Mouse (Mus musculus): Measurements from ENCODE around the gene Ush2a. TPM values are rescaled to one million over a fixed set of nuclear protein-coding genes. Genes with fewer than 3 reads are reported as not detected.

Ush2a gene
- polyA plus RNA-seq, 1 experiment from 2014 or later: not detected

GRCm38 (mm10) chr1:188456466-188457175 lies 194.8 kb downstream of the Ush2a start:
- Histone ChIP-seq H3K9me3 (ENCODE audit: low read length) (no peaks in the 10 kb centered on the region), H3K27me3 (ENCODE audit: insufficient read depth, low read length) (no peaks in the 10 kb centered on the region), H3K36me3 (replicated peaks; ENCODE audit: insufficient read depth, low read length) (no peaks in the 10 kb centered on the region), H3K4me1 (ENCODE audit: insufficient read depth) (no peaks in the 10 kb centered on the region), H3K27ac (ENCODE audit: low read depth) (no peak overlapping the region), H3K9ac (replicated peaks) (no peak overlapping the region), H3K4me2 (ENCODE audit: low read depth, low read length) (no peak overlapping the region), H3K4me3 (ENCODE audit: low read depth, low read length) (no peak overlapping the region)
- DNase-seq: no peak
- no peak for ATAC-seq
- WGBS (ENCODE audit: insufficient replicate concordance): 77% methylated on average over 13 of the region's 13 CpGs
- no peak for TF ChIP-seq EP300 (IDR thresholded peaks at IDR 0.05; ENCODE audit: low read depth)
- no peak for TF ChIP-seq CTCF (IDR thresholded peaks at IDR 0.05; ENCODE audit: low read depth)

- no peak for TF ChIP-seq CTCF (IDR thresholded peaks at IDR 0.05; ENCODE audit: low read depth)
- TF ChIP-seq EP300 (IDR thresholded peaks at IDR 0.05; ENCODE audit: low read depth): no peak
- Histone ChIP-seq H3K9ac (replicated peaks) (no peak overlapping the region), H3K9me3 (ENCODE audit: low read length) (no peaks in the 10 kb centered on the region), H3K27me3 (ENCODE audit: insufficient read depth, low read length) (no peaks in the 10 kb centered on the region), H3K4me3 (ENCODE audit: low read depth, low read length) (no peak overlapping the region), H3K4me2 (ENCODE audit: low read depth, low read length) (no peak overlapping the region), H3K36me3 (replicated peaks; ENCODE audit: insufficient read depth, low read length) (no peaks in the 10 kb centered on the region), H3K4me1 (ENCODE audit: insufficient read depth) (no peaks in the 10 kb centered on the region), H3K27ac (ENCODE audit: low read depth) (no peak overlapping the region)
- no peak for DNase-seq
- no peak for ATAC-seq
- 55% methylated on average over 13 of the region's 13 CpGs for WGBS (ENCODE audit: insufficient replicate concordance)
Measured at GRCm38 (mm10) chr1:188457221-188458008, 195.6 kb downstream of the Ush2a start.

GRCm38 (mm10) chr1:188461203-188461602 lies 199.4 kb downstream of the Ush2a start:
- no peak overlapping the region for H3K9ac ChIP-seq (replicated peaks)
- no peak overlapping the region for H3K4me2 ChIP-seq (ENCODE audit: low read depth, low read length)
- no peaks in the 10 kb centered on the region for H3K9me3 ChIP-seq (ENCODE audit: low read length)
- ATAC-seq: no peak
- DNase-seq: no peak
- H3K36me3 ChIP-seq (replicated peaks; ENCODE audit: insufficient read depth, low read length): no peaks in the 10 kb centered on the region
- H3K27me3 ChIP-seq (ENCODE audit: insufficient read depth, low read length): no peaks in the 10 kb centered on the region
- no peaks in the 10 kb centered on the region for H3K4me1 ChIP-seq (ENCODE audit: insufficient read depth)
- no peak overlapping the region for H3K27ac ChIP-seq (ENCODE audit: low read depth)
- H3K4me3 ChIP-seq (ENCODE audit: low read depth, low read length): no peak overlapping the region
- 68% methylated on average over 2 of the region's 2 CpGs for WGBS (ENCODE audit: insufficient replicate concordance)
- TF ChIP-seq CTCF (IDR thresholded peaks at IDR 0.05; ENCODE audit: low read depth) (no peak), EP300 (IDR thresholded peaks at IDR 0.05; ENCODE audit: low read depth) (no peak)

- H3K9ac ChIP-seq (replicated peaks): no peak overlapping the region
- H3K27ac ChIP-seq (ENCODE audit: low read depth): no peak overlapping the region
- TF ChIP-seq CTCF (IDR thresholded peaks at IDR 0.05; ENCODE audit: low read depth): no peak
- TF ChIP-seq EP300 (IDR thresholded peaks at IDR 0.05; ENCODE audit: low read depth): no peak
- DNase-seq (no peak), ATAC-seq (no peak)
- no peak overlapping the region for H3K4me2 ChIP-seq (ENCODE audit: low read depth, low read length)
- H3K9me3 ChIP-seq (ENCODE audit: low read length): no peaks in the 10 kb centered on the region
- no peaks in the 10 kb centered on the region for H3K4me1 ChIP-seq (ENCODE audit: insufficient read depth)
- H3K36me3 ChIP-seq (replicated peaks; ENCODE audit: insufficient read depth, low read length): no peaks in the 10 kb centered on the region
- H3K27me3 ChIP-seq (ENCODE audit: insufficient read depth, low read length): no peaks in the 10 kb centered on the region
- no peak overlapping the region for H3K4me3 ChIP-seq (ENCODE audit: low read depth, low read length)
Measured at GRCm38 (mm10) chr1:188464653-188465052, 202.8 kb downstream of the Ush2a start.

- no peaks in the 10 kb centered on the region for H3K36me3 ChIP-seq (replicated peaks; ENCODE audit: insufficient read depth, low read length)
- TF ChIP-seq EP300 (IDR thresholded peaks at IDR 0.05; ENCODE audit: low read depth) (no peak), CTCF (IDR thresholded peaks at IDR 0.05; ENCODE audit: low read depth) (no peak)
- H3K9ac ChIP-seq (replicated peaks): no peak overlapping the region
- H3K27me3 ChIP-seq (ENCODE audit: insufficient read depth, low read length): no peaks in the 10 kb centered on the region
- H3K4me2 ChIP-seq (ENCODE audit: low read depth, low read length): no peak overlapping the region
- WGBS (ENCODE audit: insufficient replicate concordance): 83% methylated on average over 10 of the region's 10 CpGs
- ATAC-seq: no peak
- no peaks in the 10 kb centered on the region for H3K9me3 ChIP-seq (ENCODE audit: low read length)
- H3K4me3 ChIP-seq (ENCODE audit: low read depth, low read length): no peak overlapping the region
- no peak overlapping the region for H3K27ac ChIP-seq (ENCODE audit: low read depth)
- DNase-seq: no peak
- no peaks in the 10 kb centered on the region for H3K4me1 ChIP-seq (ENCODE audit: insufficient read depth)
Measured at GRCm38 (mm10) chr1:188468371-188468783, 206.6 kb downstream of the Ush2a start.

GRCm38 (mm10) chr1:188504958-188505357 lies 243.1 kb downstream of the Ush2a start:
- Histone ChIP-seq H3K9ac (replicated peaks) (no peak overlapping the region), H3K27me3 (ENCODE audit: insufficient read depth, low read length) (no peaks in the 10 kb centered on the region), H3K4me1 (ENCODE audit: insufficient read depth) (no peaks in the 10 kb centered on the region), H3K27ac (ENCODE audit: low read depth) (no peak overlapping the region), H3K4me2 (ENCODE audit: low read depth, low read length) (no peak overlapping the region), H3K9me3 (ENCODE audit: low read length) (no peaks in the 10 kb centered on the region), H3K4me3 (ENCODE audit: low read depth, low read length) (no peak overlapping the region), H3K36me3 (replicated peaks; ENCODE audit: insufficient read depth, low read length) (no peaks in the 10 kb centered on the region)
- WGBS (ENCODE audit: insufficient replicate concordance): 79% methylated on average over 5 of the region's 5 CpGs
- no peak for TF ChIP-seq CTCF (IDR thresholded peaks at IDR 0.05; ENCODE audit: low read depth)
- TF ChIP-seq EP300 (IDR thresholded peaks at IDR 0.05; ENCODE audit: low read depth): no peak
- ATAC-seq: no peak
- DNase-seq: no peak
